Mouse (Mus musculus) CD4-positive helper T cell, adult 2 months (primary cell): ENCODE results near the gene Pramef20.
"Not testable (repeated sequence)": the region's sequence is repeated elsewhere in the genome, so short reads cannot be mapped to it uniquely, and the experiment has no call there.

Experiments
- DNase-seq: peaks from one replicate; pipeline ENCODE4 v3.0.0-alpha.2; 2012; ENCODE audit warnings: low read depth, missing footprints, low spot score

Gene Pramef20

GRCm38 (mm10) chr4:144377911-144378310, at the start of gene Pramef20:
TSS of gene Pramef20 (minus strand) at chr4:144377933.
- DNase-seq: no peak

GRCm38 (mm10) chr4:144424590-144424989, 46.9 kb upstream of the Pramef20 start:
- DNase-seq: no peak

- DNase-seq: no peak
Observed at GRCm38 (mm10) chr4:144420644-144421043, 42.9 kb upstream of the Pramef20 start.

GRCm38 (mm10) chr4:144408290-144408689, 30.6 kb upstream of the Pramef20 start, which contains the start of gene Pramef12:
TSS of gene Pramef12 (minus strand) at chr4:144408464.
- no peak for DNase-seq

GRCm38 (mm10) chr4:144406261-144406660, 28.5 kb upstream of the Pramef20 start:
- no peak for DNase-seq

GRCm38 (mm10) chr4:144404456-144405086, 26.8 kb upstream of the Pramef20 start:
- DNase-seq: peak; percentile 8

- DNase-seq: no peak
Observed at GRCm38 (mm10) chr4:144402712-144403111, 25.0 kb upstream of the Pramef20 start.

GRCm38 (mm10) chr4:144396316-144396715, 18.6 kb upstream of the Pramef20 start:
- DNase-seq: no peak

- not testable (repeated sequence) for DNase-seq
Observed at GRCm38 (mm10) chr4:144357642-144358041, 20.1 kb downstream of the Pramef20 start, which contains the start of gene Gm13119. TSS of gene Gm13119 (plus strand) at chr4:144357942.

GRCm38 (mm10) chr4:144335856-144336255, 41.9 kb downstream of the Pramef20 start:
- DNase-seq: not testable (repeated sequence)

- not testable (repeated sequence) for DNase-seq
Observed at GRCm38 (mm10) chr4:144329949-144330348, 47.8 kb downstream of the Pramef20 start, which contains the start of gene Gm13128. TSS of gene Gm13128 (plus strand) at chr4:144330249.
